Mouse (Mus musculus) fat pad, adult 2 months (tissue): ENCODE measurements at regions not wholly inside any gene's neighbourhood (a gene's known extent, or its start where the extent isn't known, plus 50 kb on each side); places are given as distances from the start of the nearest gene placed in this dataset.

ENCODE experiments used
- DNase-seq: peaks from one replicate; pipeline ENCODE4 v3.0.0-alpha.2; 2011; ENCODE audit warnings: low read depth, low spot score; ENCODE audit errors: extremely low read depth

DNA sequence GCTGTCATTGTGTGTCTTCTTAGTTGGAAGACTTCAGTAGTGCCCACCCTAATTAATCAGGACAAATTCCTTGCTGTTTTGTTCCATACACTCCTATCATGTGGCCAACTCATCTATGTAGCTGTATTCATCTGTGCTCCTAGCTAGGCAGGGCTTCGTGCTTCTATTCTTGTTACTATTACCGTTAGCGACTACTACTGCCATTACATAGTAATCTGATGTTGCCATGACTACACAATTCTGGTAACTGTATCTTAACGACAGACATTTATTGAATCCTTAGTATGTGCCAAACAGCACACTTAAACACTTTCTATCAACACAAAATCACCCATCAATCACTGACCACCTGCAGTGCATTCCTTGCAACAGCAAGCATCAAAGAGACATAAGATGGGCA lies 477.6 kb downstream of the Tm4sf1 start:
- no peak for DNase-seq

DNA sequence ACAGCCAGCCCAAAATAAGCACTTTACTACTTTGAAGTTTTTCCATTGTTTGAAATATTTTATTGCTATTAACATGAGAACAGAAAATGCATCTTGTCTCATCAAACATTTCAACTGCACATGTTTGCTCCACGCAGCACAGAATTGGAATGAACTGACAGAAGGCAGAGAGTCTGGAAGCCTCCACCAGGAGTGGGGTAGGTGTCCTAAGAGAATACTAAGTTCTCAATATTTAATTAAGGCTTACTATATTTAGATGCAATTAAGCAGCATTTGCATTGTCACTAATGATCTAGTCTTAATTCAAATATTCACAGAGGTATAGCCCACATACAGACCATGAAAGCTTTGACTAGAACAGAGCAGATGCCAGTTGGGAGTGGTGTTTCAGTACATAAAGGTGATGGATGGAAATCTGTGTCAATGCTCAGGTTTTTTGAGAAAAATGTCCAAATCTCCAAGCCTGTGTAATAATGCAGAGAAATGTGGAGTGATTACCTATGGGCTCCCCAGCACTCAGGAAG lies 491.2 kb downstream of the Tm4sf1 start:
- no peak for DNase-seq

DNA sequence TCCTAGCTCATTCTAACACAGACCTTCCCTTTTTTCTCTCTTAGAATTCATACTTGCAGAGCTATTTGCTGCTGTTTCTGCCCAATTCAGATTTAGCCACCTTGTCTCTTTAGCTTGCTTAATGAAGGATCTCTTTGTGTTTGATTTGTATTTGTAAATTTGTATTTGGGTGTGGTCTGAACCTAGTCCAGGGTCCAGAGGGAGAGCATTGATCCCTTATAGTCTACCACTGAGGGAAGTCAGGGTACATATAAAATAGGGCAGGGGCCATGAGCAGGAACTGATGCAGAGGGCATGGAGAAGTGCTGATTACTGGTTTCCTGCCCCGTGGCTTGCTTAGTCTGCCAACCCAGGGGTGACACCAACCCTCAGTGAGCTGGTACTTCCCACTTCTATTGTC lies 508.7 kb downstream of the Tm4sf1 start:
- no peak for DNase-seq

DNA sequence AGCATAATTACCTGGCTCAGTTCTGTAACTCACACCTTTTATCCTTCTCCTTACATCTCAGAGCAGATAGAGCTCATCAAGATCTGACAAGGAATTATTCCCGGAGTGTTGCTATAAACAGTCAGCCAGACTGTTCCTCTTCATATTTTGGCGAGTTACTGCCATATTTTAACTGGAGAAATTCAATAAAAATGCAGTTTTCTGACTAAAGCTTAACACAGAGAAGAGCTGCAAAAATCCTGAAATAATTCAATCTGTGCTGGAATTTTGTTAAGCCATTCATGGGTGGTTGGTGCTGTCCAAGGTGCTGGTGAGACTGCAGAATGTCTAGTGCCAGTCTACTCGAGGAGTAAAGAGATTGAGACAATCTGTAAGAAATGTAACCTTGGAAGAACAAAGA lies 512.6 kb downstream of the Tm4sf1 start:
- no peak for DNase-seq

DNA sequence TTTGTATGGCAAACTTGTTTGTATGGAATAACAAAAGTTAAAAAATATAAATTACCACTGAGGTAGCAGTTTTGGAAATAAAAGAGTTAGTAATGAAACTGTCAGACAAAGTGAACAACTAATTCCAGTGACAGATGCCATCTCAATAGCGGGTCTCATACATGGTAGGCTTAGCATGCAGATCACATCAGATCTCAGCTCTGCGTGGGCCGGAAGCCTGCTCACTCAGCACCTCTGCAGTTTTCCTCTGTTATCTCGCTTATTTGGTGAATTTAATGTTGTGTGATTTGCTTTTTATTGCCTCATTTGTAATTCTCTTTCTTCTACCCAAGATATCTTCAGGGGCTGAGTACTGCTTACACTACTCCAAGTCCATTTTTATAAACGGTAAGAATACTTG lies 527.9 kb downstream of the Tm4sf1 start:
- no peak for DNase-seq

DNA sequence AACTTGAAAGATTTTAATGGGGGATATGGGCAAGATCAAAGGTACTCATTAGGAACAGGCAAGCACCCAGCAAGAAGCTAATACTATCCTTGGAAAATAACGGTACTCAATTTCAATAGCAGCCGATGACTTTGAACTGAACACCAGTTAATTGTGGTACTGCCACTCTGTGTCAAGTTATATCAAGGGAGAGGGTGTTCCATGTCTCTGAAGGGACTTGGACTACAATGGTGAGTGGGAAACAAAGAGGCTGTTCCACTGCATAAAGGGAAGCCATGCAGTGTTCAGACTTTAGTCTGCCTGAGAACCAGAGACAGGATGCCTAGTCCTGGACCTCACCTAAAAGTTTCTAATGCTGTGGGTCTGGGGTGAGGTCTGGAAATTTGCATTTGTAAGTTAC lies 531.6 kb downstream of the Tm4sf1 start:
- no peak for DNase-seq

DNA sequence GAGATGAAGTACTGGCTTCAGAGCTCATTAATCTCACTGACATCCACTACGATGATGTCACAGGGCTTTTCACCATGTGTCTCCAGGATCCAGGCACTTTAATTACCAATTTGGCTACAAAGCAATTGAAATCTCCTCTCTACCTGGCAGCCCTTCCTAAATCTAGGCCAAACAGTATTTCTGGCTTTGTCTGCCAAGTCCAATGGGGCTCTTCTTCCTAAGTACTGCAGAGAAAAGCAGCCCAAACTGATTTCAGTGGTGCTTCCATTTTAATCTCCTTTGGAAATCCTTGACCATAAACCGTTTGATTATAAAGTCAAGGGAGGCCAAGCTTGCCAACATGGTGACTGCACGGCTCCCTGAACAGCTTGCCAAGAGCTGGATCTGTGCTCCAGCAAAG lies 534.7 kb downstream of the Tm4sf1 start:
- no peak for DNase-seq

DNA sequence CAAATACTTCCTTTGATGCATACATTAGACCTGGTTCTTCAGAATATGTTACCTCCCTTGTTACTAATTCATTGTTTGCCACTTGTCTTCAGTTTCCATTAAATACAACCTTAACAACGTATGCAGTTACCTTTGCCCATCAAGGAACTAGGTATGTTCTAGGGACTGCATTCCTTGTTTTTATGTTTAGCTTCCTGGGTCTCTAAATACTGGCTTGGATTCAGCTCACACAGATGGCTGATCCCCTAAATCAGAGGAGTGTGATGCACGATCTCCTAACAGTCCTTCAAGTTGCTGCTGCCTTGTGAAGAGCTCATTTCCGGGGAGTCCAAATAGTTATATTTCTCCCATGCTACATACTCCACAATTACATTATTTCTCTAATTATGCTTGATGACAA lies 537.5 kb downstream of the Tm4sf1 start:
- no peak for DNase-seq

DNA sequence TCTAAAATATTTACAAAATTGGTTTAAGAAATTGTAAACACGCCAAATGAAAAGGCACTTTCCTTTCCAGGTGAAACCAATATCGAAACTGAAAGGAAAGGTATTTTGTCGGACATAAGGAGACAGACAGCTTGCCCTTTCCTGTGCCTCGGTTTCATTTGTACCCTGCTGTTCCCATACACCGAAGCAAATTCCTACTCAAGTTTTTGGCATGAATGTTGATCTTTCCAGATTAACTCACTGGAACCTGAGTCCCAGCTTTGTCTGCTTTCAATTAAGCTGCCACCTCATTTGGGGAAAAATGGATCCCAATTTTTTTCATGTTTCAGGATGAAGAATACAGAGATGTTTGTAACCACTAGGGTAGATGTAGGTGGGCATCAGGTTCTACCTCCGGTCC lies 537.9 kb downstream of the Tm4sf1 start:
- DNase-seq: no peak

DNA sequence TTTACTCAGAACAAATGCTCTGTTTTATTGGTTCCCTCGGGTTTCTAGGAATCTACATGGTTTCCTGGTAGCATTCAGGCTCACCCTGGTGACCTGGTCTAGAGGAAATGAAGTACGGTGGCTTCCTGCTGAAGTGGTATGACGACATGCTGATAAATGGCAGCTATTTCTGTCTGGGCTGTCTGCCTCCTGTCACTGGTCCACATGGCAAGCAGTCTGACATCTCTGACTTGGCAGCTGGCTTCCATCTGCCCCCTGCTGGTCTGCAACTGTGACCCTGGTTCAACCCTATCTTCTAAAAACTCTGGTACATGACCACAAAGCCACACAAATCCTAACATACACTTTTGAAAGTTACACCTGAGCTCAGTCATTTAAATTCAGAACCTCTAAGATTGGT lies 548.1 kb downstream of the Tm4sf1 start:
- no peak for DNase-seq

DNA sequence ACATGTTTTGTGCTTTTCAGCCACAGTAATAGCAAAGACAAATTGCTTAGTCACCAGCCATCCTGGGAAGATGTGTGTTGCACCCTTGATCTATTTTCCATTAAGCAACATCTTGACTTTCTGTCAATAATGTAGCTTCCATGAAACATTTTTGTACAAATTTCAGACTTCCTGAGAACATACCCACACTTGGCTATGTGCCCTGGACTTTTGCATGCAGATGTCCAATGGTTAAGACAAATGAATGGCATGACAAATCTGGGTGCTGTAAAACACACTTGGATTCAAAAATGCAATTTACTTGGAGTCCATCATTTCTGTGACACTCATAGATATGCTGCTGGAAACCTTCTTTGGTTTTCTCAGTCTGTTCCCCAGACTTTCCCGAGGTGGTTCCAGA lies 549.9 kb downstream of the Tm4sf1 start:
- DNase-seq: no peak

DNA sequence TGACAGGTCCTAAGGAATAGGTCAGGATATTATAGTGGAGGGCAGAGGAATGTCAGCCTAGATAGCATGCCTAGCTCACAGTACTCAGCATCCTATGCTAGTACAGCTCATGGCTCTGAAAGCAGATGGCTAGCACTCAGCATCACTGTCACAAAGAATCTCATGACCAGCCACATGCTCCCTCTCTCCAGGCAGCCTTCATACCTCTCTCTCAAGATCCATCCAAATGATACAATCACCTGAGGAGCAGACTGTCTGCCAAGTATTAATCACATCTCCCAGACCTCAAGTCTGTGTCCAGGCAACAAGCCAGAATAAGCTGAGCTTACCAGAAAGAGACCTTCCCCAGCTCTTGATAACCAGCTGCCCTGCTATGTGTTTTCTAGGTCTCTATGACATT lies 557.4 kb upstream of the Nbea start:
- DNase-seq: no peak

DNA sequence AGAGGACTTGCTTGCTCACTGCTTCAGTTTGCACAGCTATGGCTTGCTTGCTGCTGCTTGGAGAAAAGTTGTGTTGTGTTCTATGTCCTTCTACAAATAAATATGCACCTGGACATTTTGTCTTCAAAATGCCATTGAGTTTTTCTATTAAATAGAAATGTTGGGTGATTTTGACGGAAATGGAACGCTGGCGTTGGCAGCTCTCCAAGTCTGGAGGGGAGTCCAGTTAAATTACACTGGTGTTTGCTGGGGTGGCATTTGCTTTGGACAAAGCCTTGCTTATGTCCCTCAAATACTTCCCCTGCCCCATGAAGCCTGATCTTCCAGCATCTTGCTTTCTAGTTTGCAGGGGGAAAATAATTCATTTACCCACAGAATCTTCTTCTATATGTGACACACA lies 556.0 kb upstream of the Nbea start:
- no peak for DNase-seq

DNA sequence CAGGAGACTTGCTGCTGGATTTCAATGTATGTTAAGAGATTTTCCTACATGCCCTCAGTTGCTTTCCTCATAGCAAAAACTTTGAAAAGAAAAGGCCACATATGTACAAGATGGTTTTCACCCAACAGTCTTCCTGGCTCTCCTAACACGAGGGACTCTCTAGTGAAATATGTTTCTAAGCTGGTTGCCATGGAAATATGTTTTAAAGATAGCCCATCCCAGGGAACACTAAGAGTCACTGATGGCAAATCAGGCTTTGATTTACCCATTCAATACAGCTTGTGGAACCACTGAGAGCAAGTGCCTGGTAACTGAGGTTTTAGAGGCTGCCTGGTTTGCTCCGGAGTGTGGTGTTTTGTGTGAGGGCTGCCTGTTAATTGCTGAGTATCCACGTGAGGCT lies 547.3 kb upstream of the Nbea start:
- DNase-seq: no peak

DNA sequence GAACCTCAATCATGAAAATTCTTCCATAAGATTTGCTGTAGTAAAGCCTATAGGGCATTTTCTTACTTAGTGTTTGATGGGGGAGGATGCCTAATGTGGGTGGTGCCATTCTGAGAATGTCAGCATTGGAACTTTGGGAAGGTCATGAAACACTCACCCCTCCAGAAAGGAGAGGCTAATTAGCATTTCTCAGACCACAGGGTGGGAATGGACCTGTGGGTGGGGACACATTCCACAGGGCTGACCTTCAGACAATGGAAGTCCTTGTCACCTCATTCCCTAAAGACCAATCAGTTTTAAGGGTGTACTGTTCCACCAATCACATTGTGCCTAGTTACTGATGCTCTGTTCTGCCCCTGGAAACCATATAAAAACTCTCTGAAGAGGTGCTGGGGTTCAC lies 541.5 kb upstream of the Nbea start:
- no peak for DNase-seq

DNA sequence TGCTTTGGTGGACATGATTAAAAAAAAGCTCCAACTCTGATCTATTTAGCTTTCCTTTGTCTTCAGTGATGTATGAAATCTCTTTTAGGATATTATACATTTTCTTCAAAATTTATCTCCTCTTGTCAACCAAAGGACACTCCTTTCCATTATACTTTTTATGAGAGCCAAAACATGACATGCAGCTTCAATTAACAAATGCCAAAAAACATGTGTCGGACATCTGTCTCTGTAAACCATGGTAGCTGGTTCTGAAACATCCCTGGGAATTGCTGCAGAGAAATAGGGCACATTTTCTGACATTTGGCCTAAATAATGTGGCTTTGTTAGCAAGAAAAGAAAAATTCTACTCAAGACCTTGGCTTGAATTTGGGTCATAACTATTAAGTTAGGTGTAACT lies 524.8 kb upstream of the Nbea start:
- DNase-seq: no peak

DNA sequence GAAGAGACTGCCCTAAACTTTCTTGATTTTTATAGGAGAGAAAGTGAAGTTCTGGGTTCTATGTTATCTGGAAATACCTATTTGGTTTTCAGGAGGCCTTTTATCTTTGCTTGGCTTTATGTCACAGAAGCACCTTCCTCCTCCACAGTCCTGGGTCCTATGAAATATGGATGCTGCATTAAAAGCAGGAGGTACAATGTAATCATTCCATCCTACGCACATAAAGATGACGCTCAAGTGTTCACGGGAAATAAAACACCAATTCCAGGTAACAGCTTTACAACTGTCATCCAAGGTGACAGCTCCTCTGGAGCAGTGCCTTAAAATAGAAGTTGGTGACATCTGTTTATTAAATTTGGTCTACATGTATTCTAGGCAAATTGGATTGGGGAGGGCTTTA lies 523.8 kb upstream of the Nbea start:
- no peak for DNase-seq

DNA sequence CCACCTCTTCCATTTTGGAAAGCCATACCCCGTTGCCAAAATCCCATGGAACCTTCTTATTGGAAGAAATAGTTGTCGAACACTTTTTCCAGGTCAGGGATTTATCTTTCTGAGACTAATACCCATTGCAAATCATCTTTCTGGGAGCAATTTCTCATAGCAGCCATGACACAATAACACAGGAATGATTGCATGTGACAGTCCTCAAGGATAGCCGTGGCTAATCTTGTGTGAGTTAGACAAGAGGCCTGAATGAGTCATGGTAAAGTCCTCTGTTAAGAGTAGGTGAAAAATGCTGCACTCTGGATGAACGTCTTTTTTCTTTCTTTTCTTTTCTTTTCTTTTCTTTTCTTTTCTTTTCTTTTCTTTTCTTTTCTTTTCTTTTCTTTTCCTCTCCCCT lies 522.5 kb upstream of the Nbea start:
- DNase-seq: no peak

DNA sequence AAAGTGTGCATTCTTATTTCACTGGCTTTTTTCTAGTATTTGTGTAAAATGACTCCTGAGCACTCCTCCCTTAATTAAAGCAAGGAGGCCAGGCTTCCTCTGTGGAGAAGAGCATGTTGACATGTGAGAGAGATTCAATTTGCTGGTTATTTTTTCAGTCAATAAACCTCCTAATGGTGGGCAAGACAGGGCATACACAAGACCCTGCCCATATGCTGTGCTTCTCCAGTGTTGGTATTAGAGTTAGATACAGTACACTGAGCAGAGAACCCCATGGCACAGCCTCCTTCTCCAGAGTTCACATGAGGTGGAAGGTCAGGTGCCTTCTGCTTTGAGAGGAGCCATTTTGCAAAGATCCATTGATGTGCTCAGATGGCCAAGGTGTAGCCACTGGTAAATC lies 515.4 kb upstream of the Nbea start:
- DNase-seq: no peak

DNA sequence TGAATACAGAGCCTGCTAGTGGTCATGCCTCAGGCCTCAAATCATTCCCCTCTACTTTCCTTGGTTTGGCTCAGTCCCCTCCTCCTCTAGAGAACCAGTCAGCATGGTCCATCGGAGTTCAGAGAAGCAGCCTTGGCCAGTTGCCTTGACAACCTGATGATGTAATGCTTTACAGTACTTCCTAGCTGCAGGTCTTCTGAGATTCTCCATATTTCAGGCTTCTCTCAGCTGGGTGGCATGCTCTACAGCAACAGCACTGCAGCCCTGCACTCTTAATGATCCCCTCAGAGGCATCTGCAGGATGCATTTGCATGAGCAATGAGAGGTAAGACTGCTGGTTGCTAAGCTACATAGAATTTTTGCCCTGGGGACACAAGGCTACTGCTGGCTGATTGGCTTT lies 514.7 kb upstream of the Nbea start:
- no peak for DNase-seq

DNA sequence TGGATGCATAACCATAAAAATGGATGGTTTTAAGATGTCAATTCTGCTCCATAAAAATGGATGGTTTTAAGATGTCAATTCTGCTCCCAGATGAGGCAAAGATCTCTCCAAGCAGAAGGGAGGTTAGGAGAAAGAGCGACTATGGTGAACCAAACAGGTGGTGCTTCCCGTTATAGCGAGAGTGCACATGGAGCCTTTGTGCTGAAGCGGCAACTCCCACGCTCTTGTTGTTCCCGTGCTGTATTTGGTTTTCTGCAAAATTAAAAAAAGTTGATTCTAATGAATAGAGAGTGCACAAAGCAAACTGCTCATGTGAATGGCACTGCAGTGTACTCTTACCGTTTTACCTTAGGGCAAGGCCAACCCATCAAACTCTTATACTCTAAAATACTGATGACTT lies 497.5 kb upstream of the Nbea start:
- no peak for DNase-seq

DNA sequence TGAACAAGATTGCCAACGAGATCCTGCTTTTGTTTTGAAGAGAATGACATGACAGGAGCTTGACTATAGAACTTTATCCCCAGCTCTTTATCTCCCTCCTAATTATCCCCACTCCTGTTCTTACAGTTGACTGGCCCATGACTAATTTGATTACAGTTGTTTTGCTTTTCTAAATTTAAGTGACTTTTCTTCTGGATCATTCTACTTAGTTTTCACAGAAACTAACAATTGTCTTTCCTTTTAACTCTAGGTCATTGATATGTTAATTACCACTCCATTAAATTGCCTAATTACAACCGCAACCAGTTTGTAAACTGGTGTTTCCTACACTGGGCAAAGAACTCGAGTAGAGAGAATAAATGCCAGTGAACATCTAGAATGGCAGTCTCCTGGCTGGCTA lies 485.3 kb upstream of the Nbea start:
- DNase-seq: no peak

DNA sequence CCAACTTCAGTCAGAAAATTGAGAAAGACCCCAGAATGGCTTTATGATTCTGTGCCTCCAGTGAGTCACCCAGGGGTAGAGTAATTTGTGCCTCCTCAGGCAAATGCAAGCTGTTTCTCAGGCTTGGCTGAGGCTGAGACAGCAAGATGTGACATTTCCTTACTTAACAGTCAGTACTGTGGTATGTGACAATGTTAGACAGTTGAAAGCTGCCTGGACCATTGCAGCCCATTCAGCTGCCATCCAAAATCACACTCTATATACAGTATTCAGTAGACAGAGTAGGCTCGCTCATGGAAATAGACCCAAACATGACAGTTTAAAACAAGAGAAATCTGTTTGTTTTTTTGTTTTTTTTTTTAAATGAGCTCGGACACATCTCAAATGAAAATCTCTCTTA lies 477.1 kb upstream of the Nbea start:
- DNase-seq: no peak

DNA sequence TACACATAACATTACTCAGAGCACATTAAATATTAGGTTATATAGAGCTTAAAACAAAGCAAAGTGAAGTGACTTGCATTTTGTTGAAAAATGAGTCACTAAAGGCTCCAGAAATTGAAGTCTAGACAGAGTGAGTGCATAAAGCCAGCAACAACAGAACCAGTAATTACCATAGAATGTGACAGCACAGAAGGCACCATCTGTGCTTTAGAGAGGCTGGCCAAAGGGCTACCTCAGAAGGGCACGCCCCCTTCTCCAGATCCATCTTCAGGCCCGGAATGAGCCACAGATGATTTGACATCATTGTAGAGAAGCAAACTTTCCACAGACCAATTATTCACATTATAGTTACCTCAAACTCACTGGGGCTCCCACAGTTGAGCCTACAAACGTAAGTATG lies 463.8 kb upstream of the Nbea start:
- no peak for DNase-seq
